Mouse (Mus musculus) mature B cell (primary cell): ENCODE measurements around the gene Vsnl1.

Source experiments
- in situ Hi-C: fragments of 300-500 bp; cut with MboI; formaldehyde crosslinking; loops from 2 replicates; pipeline ENCODE4 v1.14.3; 2019

Gene Vsnl1

GRCm38 (mm10) chr12:11436497-11437265, at the start of gene Vsnl1:
Gene Vsnl1, minus strand, starts transcription at chr12:11436613.
- in situ Hi-C loops, result no loop called here

GRCm38 (mm10) chr12:11456632-11457031, 20.2 kb upstream of the Vsnl1 start:
- in situ Hi-C loops, result no loop called here

DNA sequence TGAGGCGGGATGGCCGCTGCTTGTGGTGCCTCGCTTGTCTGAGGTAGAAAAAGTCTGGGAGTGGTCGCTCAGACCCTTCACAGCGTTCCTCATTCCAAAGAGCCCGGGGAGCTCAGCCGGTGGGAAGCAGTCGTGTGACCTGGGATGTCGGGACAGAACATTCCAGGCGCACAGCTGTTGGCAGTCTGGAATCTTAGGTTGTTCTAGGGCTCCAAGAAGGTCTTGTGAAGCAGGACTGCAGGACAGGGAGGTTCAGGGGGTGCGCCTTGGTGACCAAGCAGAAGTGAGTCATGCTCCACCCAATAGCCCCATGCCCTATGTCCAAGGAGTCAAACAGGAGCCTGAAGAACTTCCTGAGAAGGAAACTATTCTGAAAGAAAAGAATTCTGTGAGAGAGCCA, 19.8 kb upstream of the Vsnl1 start:
- in situ Hi-C loops, result no loop called here

GRCm38 (mm10) chr12:11455549-11456194, 19.3 kb upstream of the Vsnl1 start, which contains the start of gene Rad51ap2:
Gene Rad51ap2, plus strand, starts transcription at chr12:11456079.
- in situ Hi-C loops, result no loop called here

GRCm38 (mm10) chr12:11454146-11454545, 17.7 kb upstream of the Vsnl1 start:
- in situ Hi-C loops, result no loop called here

DNA sequence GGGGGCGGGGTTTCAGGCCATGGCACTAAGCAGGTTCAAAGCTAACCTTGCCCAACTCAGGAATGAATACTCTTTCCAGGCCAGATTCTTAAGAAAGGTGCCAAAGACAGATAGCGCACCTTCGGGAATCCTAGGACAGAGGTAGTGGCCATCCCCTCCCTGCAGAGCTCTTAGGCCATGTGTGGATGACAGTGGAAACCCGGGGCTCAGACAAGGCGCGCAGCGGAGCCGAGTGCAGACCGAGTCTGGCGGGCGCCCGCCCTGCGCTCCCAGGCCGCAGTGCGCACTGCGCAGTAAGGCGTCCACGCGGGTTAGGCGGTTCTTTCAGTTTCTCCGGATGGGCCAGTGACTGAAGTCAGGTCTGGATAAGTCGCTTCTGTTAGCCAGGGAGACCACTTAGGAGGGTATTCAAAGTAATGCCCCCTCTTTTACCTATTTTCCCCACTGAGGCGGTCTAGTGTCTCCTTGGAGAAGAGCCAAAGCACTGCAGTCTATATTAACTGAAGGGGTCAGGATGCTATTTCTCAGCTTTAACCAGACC, 1.6 kb upstream of the Vsnl1 start:
- in situ Hi-C loops, result no loop called here

DNA sequence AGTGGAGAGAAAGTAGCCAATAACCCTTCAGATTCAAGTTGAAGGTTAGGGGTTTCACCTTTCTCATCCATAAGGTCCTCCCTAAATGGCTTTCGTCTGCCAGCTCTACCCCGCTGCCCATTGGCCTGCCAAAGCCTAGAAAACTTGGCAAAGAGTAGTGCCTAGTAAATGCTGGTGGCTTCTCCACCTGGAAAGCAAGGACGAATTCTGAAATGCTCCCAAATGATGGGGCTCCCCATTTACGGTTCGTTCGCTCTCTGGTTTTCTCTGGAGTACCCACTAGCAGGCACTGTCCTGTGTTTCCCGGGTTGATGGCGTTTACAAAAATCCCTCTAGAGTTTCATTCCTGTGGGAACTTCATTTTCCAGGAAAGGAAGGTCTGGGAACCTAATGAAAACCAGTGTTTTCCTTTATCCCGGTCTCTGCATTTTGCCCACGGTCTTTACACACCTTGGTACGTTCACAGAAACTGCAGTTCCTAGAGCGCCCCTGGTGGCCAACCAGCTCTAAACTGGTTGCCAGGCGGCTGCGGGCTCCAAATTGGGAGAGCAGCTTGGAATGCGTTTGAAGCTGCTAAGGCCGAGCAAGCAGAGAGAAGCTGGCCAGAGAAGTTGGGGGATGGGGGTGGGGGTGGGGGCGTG, 973 bp upstream of the Vsnl1 start:
- in situ Hi-C loops, result no loop called here

DNA sequence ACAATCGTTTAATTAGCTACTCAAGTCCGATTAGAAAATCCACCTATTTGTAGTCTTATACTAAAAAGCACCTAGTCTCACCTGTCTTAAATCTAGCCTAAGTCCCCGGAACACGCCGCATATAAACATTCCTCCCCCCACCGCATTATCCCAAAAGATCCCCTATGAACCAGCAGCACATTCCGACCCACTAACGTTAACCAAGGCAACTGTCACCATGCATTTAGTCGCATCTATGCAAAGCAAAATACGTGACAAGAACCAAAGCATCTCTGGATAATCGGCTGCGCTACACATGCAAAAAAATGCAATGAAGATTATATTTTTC, 426 bp downstream of the Vsnl1 start:
- in situ Hi-C loops, result no loop called here

DNA sequence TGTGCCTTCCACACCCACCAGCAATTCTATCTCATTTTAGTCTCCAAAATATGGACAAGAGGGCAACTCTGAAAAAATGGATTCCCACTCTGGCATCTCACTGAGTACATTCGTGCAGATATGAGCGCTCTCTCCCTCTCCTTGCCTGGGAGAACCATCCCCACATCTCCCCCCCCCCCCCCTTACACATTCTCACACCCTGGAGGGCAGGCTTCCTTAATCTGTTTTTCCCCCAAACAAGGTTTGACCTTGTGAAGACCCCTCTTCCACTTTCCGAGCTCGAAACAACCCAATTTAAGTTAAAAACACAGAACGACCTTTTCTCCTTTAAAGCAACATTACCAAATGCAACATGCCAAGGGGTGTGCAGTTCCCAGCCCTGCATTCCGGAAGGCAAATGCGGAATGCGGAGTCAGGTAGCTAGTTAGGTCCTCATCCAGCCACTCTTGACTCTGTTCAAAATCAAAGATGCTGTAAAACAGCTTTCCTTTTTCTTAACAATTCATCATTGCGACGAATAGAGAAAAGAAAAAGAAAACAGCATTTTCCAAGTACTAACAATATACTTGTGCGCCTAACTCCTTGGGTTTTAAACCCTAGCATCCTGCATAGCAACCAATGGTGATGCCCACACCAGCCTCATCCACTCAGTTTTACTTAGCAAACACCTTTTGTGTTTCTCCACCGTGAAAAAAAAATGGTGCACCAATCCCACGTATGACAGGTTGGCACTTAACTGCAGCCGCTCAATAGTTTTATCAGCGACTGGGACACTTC, 979 bp downstream of the Vsnl1 start:
- in situ Hi-C loops, result no loop called here

GRCm38 (mm10) chr12:11434446-11434845, 2.0 kb downstream of the Vsnl1 start:
- in situ Hi-C loops, result no loop called here

DNA sequence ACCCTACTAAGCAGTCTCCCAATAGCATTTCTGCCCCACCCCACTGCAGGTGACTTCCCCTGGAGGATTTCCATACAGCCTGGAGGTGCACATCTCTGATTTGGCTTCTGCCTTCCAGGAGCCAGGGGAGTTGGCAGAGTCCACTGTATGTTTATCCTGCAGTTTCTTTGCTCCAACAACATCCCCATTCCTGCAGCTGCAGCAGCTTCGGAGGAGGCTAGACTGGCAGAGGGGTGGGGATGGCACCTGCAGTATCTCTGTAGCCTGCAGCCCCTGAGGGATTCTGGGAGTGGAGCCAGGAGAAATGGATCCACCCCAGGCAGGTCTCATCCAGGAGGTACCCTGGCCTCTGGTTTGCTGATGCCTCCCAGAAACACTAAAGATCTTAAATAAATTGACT, 2.7 kb downstream of the Vsnl1 start:
- in situ Hi-C loops, result no loop called here

GRCm38 (mm10) chr12:11433126-11433525, 3.3 kb downstream of the Vsnl1 start:
- in situ Hi-C loops, result no loop called here

DNA sequence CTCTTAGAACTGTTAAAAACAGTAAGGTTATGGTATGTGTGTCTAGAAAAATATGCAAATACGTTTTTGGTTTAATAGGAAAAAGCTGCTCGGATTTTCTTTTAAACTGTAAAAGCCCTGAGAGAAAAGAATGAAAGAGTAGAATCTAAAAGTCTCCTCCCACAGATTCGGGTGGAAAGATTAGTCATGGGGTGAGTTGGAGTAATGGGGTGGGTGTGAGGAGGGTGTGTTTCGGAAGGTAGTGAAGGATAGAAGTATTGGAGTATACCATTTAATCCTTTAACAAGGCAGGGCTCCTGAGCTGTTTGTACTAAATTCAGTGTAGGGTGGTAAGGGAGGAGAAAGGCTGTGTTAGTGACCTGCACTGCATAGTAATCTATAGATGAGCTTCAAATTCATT, 9.0 kb downstream of the Vsnl1 start:
- in situ Hi-C loops, result no loop called here

DNA sequence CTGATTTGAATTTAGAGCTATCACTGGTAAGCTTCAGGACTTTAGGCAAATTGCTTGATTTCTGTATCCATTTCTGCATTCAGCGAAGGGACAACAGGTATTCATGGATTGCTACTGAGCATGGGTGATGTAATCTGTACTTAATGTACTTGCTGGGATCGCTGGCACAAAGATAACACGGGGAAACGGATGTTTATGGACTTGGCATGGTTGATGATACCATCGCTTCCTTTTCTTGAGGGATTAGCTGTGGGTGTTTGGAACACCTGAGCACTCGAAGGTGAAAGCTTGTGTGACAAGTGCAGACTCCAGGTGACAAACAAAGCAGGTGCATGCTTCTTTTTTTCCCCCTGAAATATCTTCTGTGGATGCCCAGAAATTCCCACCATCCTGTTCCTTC, 18.3 kb downstream of the Vsnl1 start:
- in situ Hi-C loops, result no loop called here

DNA sequence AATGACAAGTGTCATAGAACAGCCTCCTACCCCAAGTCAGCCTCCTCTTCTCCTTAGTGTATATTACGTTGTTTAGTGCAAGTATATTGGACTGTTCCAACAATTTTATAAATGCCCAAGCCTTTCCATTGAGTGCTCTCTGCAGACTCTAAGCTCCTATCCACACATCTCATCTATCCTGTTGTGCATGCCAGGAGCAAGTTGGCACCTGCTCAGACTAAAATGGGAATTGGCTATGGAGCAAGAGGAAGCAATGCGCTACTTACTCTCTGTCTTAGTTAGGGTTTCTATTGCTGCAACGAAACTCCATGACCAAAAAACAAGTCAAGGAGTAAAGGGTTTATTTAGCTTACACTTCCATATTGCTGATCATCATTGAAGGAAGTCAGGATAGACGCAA, 28.7 kb downstream of the Vsnl1 start:
- in situ Hi-C loops, result no loop called here

DNA sequence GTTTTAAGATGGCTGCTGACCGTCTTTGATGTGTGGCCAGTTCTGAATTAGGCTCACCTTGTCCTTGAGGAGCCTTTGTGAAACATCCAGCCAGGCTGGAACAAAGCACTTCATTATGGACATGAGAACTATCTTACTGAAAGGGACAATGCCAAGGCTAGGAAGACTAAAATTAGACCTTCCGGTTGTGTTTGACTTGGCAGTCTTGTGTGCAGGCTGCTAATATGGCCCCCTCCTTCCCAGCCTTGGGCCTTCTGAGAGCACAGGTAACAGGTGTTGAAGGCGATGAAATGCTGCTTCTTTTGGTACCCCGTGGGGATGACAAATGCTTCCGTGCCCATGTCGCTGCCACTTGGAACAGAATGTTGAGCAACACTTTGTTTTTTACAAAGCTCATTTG, 37.6 kb downstream of the Vsnl1 start:
- in situ Hi-C loops, result no loop called here

DNA sequence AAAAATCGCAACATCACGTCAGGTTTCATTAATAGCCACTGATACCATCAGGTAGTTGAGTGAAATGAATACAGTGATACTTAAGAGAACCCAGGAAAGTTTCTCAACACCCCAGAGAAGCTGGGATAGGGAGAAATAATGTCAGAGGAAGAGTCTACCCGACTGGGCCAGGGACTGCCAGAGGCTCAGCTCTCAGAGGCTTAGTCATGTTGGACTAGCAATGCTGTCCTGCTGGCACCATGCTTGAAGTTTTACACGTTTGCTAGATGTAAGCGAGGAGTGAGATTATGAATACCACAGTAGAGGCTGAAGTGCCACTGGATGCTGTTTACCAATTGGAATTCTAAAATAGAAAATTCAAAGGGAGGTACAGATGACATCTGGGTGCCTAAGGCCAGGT, 39.4 kb downstream of the Vsnl1 start:
- in situ Hi-C loops, result no loop called here

- in situ Hi-C loops, result no loop called here
Measured at GRCm38 (mm10) chr12:11395470-11395869, 40.9 kb downstream of the Vsnl1 start.

DNA sequence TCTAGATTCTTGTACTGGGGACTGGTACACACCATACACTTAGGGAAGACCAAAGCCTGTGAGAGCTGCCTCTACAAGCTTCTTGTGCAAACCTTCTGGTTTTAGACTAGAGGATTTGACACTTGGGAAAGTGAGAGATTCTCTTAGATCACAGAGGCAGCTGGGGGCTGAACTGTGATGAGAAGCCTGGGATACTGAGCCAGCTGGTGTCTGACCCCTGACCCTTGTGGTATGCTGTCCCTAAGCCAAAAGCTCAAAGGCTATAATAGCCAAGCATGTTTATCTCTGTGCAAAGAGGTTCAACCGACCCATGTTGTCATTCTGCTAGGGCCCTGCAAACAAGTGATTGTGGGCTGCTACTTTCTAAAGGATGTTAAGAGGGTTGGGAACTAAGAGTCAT, 43.9 kb downstream of the Vsnl1 start:
- in situ Hi-C loops, result no loop called here

DNA sequence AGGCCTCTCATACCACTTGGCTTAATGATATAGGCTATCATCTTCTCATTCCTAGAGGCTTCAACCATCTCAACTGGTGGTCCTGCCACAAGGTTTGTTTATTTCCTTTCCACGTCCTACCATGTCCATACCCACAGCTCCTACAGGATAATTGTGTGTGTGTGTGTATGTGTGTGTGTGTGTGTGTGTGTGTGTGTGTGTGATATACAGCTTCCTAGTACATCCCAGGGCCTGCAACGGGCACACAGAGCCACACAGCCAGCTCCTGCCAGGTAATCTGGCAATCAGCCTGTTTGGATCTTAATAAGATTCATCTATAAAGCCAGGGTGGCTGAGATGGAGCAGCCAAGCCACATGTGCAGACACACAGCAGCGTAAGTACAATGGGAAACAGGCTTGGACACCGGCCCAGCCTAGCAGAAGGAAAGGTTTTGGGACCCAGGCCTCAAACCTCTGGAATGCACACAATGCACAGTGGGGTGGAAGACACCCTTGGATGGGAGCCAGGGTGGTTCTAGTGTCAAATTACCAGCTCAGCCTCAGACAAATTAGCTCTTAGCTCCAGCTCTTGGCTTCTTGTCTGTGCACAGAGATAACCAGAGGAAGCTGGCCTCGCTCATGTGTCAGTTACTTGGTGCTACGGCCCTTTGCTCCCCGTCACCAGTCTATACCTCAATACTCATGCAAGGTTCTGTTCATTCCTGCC, 45.0 kb downstream of the Vsnl1 start:
- in situ Hi-C loops, result no loop called here

GRCm38 (mm10) chr12:11389141-11389540, 47.3 kb downstream of the Vsnl1 start:
- in situ Hi-C loops, result no loop called here

DNA sequence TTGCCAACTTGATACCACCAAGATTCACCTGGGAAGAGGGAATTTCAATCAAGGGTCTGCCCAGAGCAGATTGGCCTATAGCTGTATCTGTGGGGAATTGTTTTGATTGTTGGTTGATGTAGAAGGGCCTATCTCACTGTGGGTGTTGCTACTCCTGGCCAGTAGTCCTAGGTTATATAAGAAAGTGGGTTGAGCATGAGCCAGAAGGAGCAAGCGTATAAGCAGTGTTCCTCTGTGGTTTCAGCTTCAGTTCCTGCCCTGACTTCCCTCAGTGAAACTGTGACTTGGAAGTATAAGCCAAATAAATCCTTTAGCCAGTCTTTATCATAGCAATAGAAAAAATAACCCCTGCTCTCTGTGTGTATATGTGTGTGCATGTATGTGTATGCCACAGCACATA, 51.7 kb downstream of the Vsnl1 start:
- in situ Hi-C loops, result no loop called here
